Mouse (Mus musculus) forebrain, postnatal 0 days (tissue): ENCODE measurements around the gene Spaca4. TPM values are rescaled to one million over a fixed set of nuclear protein-coding genes. Genes with fewer than 3 reads are reported as not detected.

Experiments used
- ATAC-seq: fragments of 200-750 bp; cut with Nextera tagmentation; 2 replicates; pipeline ENCODE4 v1.8.0; 2017; ENCODE audit warnings: mild to moderate bottlenecking, moderate library complexity
- DNase-seq: peaks from one replicate; pipeline ENCODE4 v3.0.0-alpha.2; 2015
- H3K27ac ChIP-seq: fragments of 300-500 bp; sonication (generic); 2 replicates; pipeline ENCODE4 v1.5.1; 2014; ENCODE audit warnings: low read depth, mild to moderate bottlenecking, antibody characterized with exemption, low read length, moderate library complexity, mixed read lengths
- H3K27me3 ChIP-seq: fragments of 300-500 bp; sonication (generic); 2 replicates; pipeline ENCODE4 v1.6.1; 2014; ENCODE audit warnings: mild to moderate bottlenecking, low read length, mixed read lengths; ENCODE audit not compliant: insufficient read depth
- H3K36me3 ChIP-seq: fragments of 300-500 bp; sonication (generic); 2 replicates; pipeline ENCODE4 v1.6.1; 2014; ENCODE audit warnings: mild to moderate bottlenecking, moderate library complexity; ENCODE audit not compliant: insufficient read depth
- H3K4me1 ChIP-seq: fragments of 300-500 bp; sonication (generic); 2 replicates; pipeline ENCODE4 v1.6.1; 2014; ENCODE audit warnings: antibody characterized with exemption; ENCODE audit not compliant: insufficient read depth
- H3K4me2 ChIP-seq: fragments of 300-500 bp; sonication (generic); 2 replicates; pipeline ENCODE4 v1.6.1; 2014; ENCODE audit warnings: low read depth, mild to moderate bottlenecking, moderate library complexity
- H3K4me3 ChIP-seq: fragments of 300-500 bp; sonication (generic); 2 replicates; pipeline ENCODE4 v1.5.1; 2014; ENCODE audit warnings: low read depth, low read length, mixed read lengths
- H3K9ac ChIP-seq: fragments of 300-500 bp; sonication (generic); 2 replicates; pipeline ENCODE4 v1.6.1; 2014; ENCODE audit warnings: mild to moderate bottlenecking
- H3K9me3 ChIP-seq: fragments of 300-500 bp; sonication (generic); 2 replicates; pipeline ENCODE4 v1.6.1; 2016; ENCODE audit warnings: low read length
- CTCF ChIP-seq: sonication (generic); IDR thresholded peaks from 2 replicates; pipeline ENCODE4 v1.5.1; 2016; ENCODE audit warnings: antibody characterized with exemption, control low read depth, low read depth
- WGBS: fragments of 180-500 bp; shearing (Covaris S2); extraction: QIAGEN DNeasy Blood & Tissue Kit; methylation state at CpG from one replicate; pipeline ENCODE4 v1.1.7; 2014; 5-methylcytosine and 5-hydroxymethylcytosine counted together
- polyA plus RNA-seq: library from polyadenylated mRNA; unstranded; fragments of >200 nt; fragmentation: Nextera tagmentation; extraction: Ambion mirVana; gene quantifications from 2 replicates; pipeline ENCODE4 v1.2.1, GENCODE M21; 2015
- total RNA-seq: library from RNA; depleted of rRNA; stranded (reverse); fragments of >200 nt; gene quantifications from 2 replicates; pipeline ENCODE4 v1.2.3, GENCODE M21; 2014

The Spaca4 gene
- total and polyA plus RNA-seq, 2 experiments from 2014 or later = not detected

DNA sequence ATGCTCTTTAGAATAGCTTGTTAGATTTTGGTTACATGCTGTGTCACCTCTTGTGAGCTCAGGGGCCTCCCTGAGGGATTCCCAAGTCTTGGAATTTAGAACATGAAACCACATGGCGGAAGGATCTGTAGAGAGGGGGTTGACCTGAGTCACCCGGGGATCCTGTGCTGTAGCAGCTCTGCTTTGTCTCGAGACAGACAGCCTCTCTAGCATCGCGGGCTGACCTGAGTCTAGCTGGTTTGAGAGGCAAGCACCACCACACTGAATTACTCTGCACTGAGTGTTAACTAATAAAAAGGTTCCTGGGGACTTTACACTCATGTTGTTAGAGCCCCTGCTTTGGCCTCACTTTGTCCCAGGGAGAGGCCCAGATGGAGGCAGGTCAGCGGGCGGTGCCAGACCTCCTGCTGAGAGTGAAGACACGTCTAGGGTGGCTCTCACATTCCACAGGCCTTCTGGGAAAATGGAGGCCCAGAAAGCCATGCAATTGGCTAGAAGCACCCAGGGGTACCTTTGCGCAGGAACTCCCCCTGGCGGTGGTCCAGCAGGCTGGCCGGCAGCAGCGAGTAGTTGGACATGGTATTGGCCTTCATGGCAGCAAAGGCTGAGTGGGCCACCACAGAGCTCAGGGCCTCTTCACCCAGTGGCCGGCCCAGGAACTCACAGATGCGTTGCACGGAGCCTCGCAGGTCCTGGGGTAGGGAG lies 5.3 kb upstream of the Spaca4 start:
- Histone ChIP-seq H3K27ac (no peak overlapping the region), H3K9ac (no peak overlapping the region), H3K4me1 (no peaks in the 10 kb centered on the region), H3K9me3 (no peaks in the 10 kb centered on the region), H3K4me3 (no peak overlapping the region), H3K36me3 (peaks cover 12% of the 10 kb centered on the region), H3K27me3 (no peaks in the 10 kb centered on the region), H3K4me2 (no peak overlapping the region)
- 18% methylated on average over 16 of the region's 16 CpGs for WGBS
- no peak for DNase-seq
- TF ChIP-seq CTCF = peak; percentile 54
- ATAC-seq = no peak

DNA sequence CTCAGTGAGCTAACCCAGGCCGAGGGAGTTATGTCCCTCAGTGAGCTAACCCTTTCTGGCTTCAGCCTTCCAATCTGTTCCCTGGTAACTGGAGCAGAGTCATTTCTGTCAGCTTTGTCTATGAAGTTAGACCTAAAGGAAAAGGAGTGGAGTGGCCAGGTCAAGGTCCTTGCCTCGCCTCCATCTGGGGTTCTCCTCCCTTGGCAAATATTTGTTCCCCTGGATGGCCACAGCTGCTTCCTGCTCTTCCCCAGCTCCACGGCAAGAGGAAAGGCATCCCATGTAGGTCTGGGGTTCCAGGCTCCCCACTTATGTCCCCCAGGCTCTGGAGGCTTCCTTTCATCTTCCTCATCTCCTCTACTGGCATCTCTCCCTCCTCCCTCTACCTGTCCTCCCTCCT lies 2.0 kb upstream of the Spaca4 start:
- no peaks in the 10 kb centered on the region for H3K4me1 ChIP-seq
- peaks cover 38% of the 10 kb centered on the region for H3K36me3 ChIP-seq
- H3K27ac ChIP-seq = no peak overlapping the region
- no peaks in the 10 kb centered on the region for H3K27me3 ChIP-seq
- TF ChIP-seq CTCF = no peak
- 94% methylated on average over 3 of the region's 3 CpGs for WGBS
- ATAC-seq = no peak
- no peaks in the 10 kb centered on the region for H3K9me3 ChIP-seq
- DNase-seq = no peak
- no peak overlapping the region for H3K4me3 ChIP-seq
- no peak overlapping the region for H3K4me2 ChIP-seq
- H3K9ac ChIP-seq = no peak overlapping the region

DNA sequence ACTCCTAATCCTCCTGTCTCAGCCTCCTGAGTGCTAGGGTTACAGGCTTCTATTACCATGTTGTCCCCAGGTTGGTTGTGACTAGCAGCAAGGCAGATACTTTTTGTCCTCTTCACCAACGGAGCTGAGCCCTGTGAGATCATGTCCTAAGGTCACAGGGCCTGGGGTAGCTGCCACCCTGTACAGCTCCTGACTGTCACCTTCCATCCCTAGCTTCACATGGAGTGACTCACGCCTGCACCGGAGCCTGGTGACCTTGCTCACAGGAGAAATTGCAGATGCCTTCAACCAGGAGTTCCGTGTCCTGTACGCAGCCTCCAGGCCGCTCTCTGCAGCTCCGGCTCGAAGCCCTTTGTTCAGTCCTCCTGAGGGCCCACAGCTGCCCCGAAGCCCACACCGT lies 806 bp upstream of the Spaca4 start:
- no peak overlapping the region for H3K27ac ChIP-seq
- no peaks in the 10 kb centered on the region for H3K9me3 ChIP-seq
- H3K4me3 ChIP-seq = no peak overlapping the region
- H3K36me3 ChIP-seq = peaks cover 49% of the 10 kb centered on the region
- ATAC-seq (no peak), DNase-seq (no peak)
- no peak for TF ChIP-seq CTCF
- H3K4me1 ChIP-seq = no peaks in the 10 kb centered on the region
- 93% methylated on average over 10 of the region's 10 CpGs for WGBS
- H3K4me2 ChIP-seq = no peak overlapping the region
- H3K27me3 ChIP-seq = no peaks in the 10 kb centered on the region
- no peak overlapping the region for H3K9ac ChIP-seq

DNA sequence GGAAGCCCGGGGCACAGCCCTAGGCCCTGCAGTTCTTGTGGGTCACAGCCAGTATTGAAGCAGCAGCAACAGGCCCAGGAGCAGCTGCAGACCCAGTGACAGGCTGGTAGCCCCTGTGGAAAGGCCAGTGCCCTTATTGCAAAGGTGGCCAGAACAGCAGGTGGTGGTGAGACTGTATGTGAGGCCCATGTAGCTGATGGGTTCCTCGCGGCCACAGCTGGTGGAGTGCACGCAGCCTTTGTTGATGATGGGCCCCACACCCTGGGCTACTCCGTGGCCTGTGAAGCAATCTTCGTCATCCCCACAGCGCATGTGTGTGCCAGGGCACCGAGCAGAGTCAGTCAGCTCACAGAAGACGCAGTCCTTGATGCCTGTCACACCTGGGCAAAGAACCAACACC lies 462 bp downstream of the Spaca4 start:
- TF ChIP-seq CTCF = no peak
- H3K36me3 ChIP-seq = peaks cover 60% of the 10 kb centered on the region
- no peaks in the 10 kb centered on the region for H3K4me1 ChIP-seq
- H3K4me3 ChIP-seq = no peak overlapping the region
- ATAC-seq (no peak), DNase-seq (no peak)
- no peak overlapping the region for H3K9ac ChIP-seq
- H3K27ac ChIP-seq = no peak overlapping the region
- H3K4me2 ChIP-seq = no peak overlapping the region
- H3K9me3 ChIP-seq = no peaks in the 10 kb centered on the region
- 92% methylated on average over 9 of the region's 9 CpGs for WGBS
- H3K27me3 ChIP-seq = no peaks in the 10 kb centered on the region

DNA sequence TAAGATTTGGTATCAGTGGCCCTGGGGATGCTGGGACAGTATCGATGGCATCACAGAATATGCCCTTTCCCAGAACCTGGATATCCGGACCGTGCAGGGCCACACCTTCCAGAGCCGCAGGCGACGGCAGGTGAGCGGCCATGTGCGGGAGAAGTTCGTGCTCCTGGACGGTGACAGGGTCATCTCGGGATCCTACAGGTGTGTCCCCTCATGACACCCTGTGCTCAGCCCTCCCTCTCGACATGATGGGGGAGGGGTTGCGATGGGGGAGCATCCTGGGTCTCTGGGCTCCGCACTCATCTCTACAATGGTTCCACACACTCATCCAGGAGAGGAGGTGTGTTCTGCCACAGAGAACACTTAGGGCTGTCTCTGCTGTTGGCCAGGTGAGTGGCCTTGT lies 1.8 kb downstream of the Spaca4 start:
- no peak overlapping the region for H3K27ac ChIP-seq

DNA sequence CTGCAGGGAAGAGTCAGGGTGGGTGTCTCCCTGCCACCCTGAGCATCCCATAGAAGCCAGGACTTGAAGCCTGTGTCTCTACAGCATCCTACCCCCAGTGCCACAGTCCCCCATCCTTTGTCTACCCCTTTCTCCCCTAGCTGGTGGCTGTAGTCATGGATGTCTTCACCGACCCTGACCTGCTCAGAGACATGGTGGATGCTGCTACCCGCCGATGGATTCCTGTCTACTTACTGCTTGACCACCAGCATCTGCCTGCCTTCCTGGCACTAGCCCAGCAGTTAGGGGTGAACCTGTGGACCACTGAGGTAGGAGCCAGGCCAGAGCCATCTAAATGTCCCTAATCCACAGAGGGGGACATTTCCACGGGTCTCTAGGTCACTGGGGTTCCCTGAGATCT lies 2.3 kb downstream of the Spaca4 start:
- no peak overlapping the region for H3K27ac ChIP-seq
- no peaks in the 10 kb centered on the region for H3K9me3 ChIP-seq
- H3K9ac ChIP-seq = no peak overlapping the region
- H3K4me2 ChIP-seq = no peak overlapping the region
- no peak for ATAC-seq
- 91% methylated on average over 4 of the region's 4 CpGs for WGBS
- no peak overlapping the region for H3K4me3 ChIP-seq
- TF ChIP-seq CTCF = no peak
- H3K27me3 ChIP-seq = no peaks in the 10 kb centered on the region
- DNase-seq = no peak
- H3K36me3 ChIP-seq = peaks cover 61% of the 10 kb centered on the region
- peaks cover 5% of the 10 kb centered on the region; the same call in 1 of the 2 replicates for H3K4me1 ChIP-seq

More for the DNA sequence above, 1.8 kb downstream of the Spaca4 start:
- WGBS = 91% methylated on average over 14 of the region's 14 CpGs
- DNase-seq (no peak), ATAC-seq (no peak)
- Histone ChIP-seq H3K4me1 (peaks cover 3% of the 10 kb centered on the region; the same call in 1 of the 2 replicates), H3K9ac (no peak overlapping the region), H3K4me3 (no peak overlapping the region), H3K9me3 (no peaks in the 10 kb centered on the region), H3K4me2 (no peak overlapping the region), H3K27me3 (no peaks in the 10 kb centered on the region), H3K36me3 (peaks cover 63% of the 10 kb centered on the region)
- TF ChIP-seq CTCF = no peak

DNA sequence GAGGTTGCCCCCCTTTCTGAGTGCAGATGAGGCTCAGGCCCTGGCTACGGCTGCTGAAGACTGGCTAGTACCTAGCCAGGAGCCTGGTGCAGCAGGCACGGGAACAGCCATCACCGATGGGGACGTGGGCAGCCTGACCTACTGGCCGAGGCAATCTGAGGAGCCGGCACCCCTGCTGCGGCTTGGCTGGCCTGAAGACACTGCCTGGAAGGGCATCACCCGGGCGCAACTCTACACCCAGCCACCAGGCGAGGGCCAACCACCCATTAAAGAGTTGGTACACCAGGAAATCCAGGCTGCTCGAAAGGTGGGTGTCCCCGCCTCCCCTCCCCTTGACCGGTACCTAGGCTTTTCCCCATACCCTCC lies 3.3 kb downstream of the Spaca4 start:
- ATAC-seq = no peak
- no peak for DNase-seq
- no peak for TF ChIP-seq CTCF
- Histone ChIP-seq H3K4me1 (peaks cover 5% of the 10 kb centered on the region; the same call in 1 of the 2 replicates), H3K27ac (no peak overlapping the region), H3K4me2 (no peak overlapping the region), H3K27me3 (no peaks in the 10 kb centered on the region), H3K9me3 (no peaks in the 10 kb centered on the region), H3K36me3 (peaks cover 61% of the 10 kb centered on the region), H3K9ac (no peak overlapping the region), H3K4me3 (no peak overlapping the region)
- 83% methylated on average over 13 of the region's 13 CpGs for WGBS
